Mouse (Mus musculus) liver, embryonic 11.5 days (tissue): ENCODE results near the gene Vwce. TPM values are rescaled to one million over a fixed set of nuclear protein-coding genes. Genes with fewer than 3 reads are reported as not detected.

Experiments
- ATAC-seq: fragments of 200-750 bp; cut with Nextera tagmentation; replicated peaks from 2 replicates; pipeline ENCODE4 v1.8.0; 2017; ENCODE audit warnings: moderate number of reproducible peaks, mild to moderate bottlenecking, moderate TSS enrichment, moderate library complexity; ENCODE audit not compliant: low FRiP score
- DNase-seq: peaks from one replicate; pipeline ENCODE4 v3.0.0-alpha.2; 2017; ENCODE audit warnings: low spot score
- H3K27ac ChIP-seq: fragments of 300-500 bp; sonication (generic); 2 replicates; pipeline ENCODE4 v1.5.1; 2014; ENCODE audit warnings: mild to moderate bottlenecking, low read depth, low read length, control low read depth
- H3K27me3 ChIP-seq: fragments of 300-500 bp; sonication (generic); replicated peaks from 2 replicates; pipeline ENCODE4 v1.6.1; 2014; ENCODE audit warnings: low read length, mixed read lengths; ENCODE audit not compliant: control insufficient read depth, insufficient read depth
- H3K36me3 ChIP-seq: fragments of 300-500 bp; sonication (generic); 2 replicates; pipeline ENCODE4 v1.6.1; 2014; ENCODE audit warnings: mild to moderate bottlenecking, low read length, moderate library complexity, mixed read lengths; ENCODE audit not compliant: control insufficient read depth, insufficient read depth
- H3K4me1 ChIP-seq: fragments of 300-500 bp; sonication (generic); replicated peaks from 2 replicates; pipeline ENCODE4 v1.6.1; 2014; ENCODE audit warnings: low read length, mixed read lengths; ENCODE audit not compliant: control insufficient read depth, insufficient read depth
- H3K4me2 ChIP-seq: fragments of 300-500 bp; sonication (generic); 2 replicates; pipeline ENCODE4 v1.6.1; 2014; ENCODE audit warnings: mild to moderate bottlenecking, control low read depth, moderate library complexity
- H3K4me3 ChIP-seq: fragments of 300-500 bp; sonication (generic); 2 replicates; pipeline ENCODE4 v1.5.1; 2014; ENCODE audit warnings: low read depth, low read length, control low read depth
- H3K9ac ChIP-seq: fragments of 300-500 bp; sonication (generic); 2 replicates; pipeline ENCODE4 v1.6.1; 2014; ENCODE audit warnings: low read depth, low read length, control low read depth
- H3K9me3 ChIP-seq: fragments of 300-500 bp; sonication (generic); 2 replicates; pipeline ENCODE4 v1.6.1; 2016; ENCODE audit warnings: low read length, inconsistent platforms, mixed read lengths; ENCODE audit not compliant: control insufficient read depth
- WGBS: fragments of 180-500 bp; shearing (Covaris S2); extraction: QIAGEN DNeasy Blood & Tissue Kit; methylation state at CpG from one replicate; pipeline ENCODE4 v1.1.7; 2014; 5-methylcytosine and 5-hydroxymethylcytosine counted together
- polyA plus RNA-seq: library from polyadenylated mRNA; unstranded; fragments of >200 nt; fragmentation: Nextera tagmentation; extraction: Ambion mirVana; gene quantifications from 2 replicates; pipeline ENCODE4 v1.2.1, GENCODE M21; 2014

The Vwce gene
- polyA plus RNA-seq, 1 experiment from 2014 or later, result 10.4 TPM

DNA sequence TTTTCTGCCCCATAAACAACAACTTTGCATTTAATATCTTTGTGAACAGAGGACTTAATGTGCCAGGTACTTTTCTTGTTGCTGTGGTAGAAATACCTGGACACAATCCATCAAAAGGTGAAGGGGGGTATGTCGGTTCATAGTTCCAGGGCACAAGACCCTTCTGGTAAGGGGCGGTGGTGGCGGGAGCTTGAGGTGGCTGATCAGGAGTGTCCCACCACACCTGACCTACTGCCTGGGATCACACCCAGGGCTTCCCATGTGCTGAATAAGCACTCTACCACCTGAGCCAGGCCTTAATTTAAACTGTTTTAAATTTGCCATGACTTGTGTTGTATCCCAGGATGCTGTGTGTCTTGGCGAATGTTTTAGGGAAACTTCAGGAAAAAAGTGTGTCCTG, 57.1 kb downstream of the Vwce start:
- WGBS, result 80% methylated on average over 4 of the region's 4 CpGs
- no peaks in the 10 kb centered on the region for H3K9me3 ChIP-seq
- peak overlapping the region; percentile 50 for H3K4me2 ChIP-seq
- peak overlapping the region; percentile 56 for H3K9ac ChIP-seq
- DNase-seq (no peak), ATAC-seq (no peak)
- no peak overlapping the region; the same call in 1 of the 2 replicates for H3K4me3 ChIP-seq
- H3K27ac ChIP-seq, result peak overlapping the region; percentile 83
- H3K27me3 ChIP-seq, result no peaks in the 10 kb centered on the region
- H3K4me1 ChIP-seq, result peaks cover 59% of the 10 kb centered on the region
- H3K36me3 ChIP-seq, result no peaks in the 10 kb centered on the region

GRCm38 (mm10) chr19:10691660-10692059, 57.6 kb downstream of the Vwce start:
- Histone ChIP-seq H3K4me3 (no peak overlapping the region), H3K27ac (peak overlapping the region; percentile 83), H3K36me3 (no peaks in the 10 kb centered on the region), H3K27me3 (no peaks in the 10 kb centered on the region), H3K9ac (peak overlapping the region; percentile 56), H3K4me1 (peaks cover 61% of the 10 kb centered on the region), H3K9me3 (no peaks in the 10 kb centered on the region), H3K4me2 (peak overlapping the region; percentile 50)
- WGBS, result 56% methylated on average over 3 of the region's 3 CpGs
- ATAC-seq (peak; percentile 70), DNase-seq (no peak)

DNA sequence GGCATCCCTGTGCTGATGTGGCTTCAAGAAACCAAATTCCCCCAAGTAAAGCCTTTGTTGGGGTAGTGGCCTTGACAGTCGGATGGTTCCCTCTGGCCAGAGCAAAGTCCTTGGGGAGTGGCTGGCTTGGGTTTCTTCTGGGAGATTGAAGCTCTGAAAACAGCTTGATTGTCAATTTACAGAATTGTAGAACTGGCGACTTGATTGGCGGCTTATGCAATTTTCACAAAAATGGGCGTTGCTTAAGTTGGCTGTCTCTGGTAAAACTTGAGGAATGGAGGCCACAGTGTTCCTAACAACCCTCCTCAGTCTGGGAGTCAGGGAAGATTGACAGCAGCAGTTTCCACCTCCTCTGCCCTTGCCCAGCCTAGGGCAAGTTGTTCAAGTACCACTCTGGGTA, 58.3 kb downstream of the Vwce start:
- WGBS, result 81% methylated on average over 4 of the region's 4 CpGs
- H3K4me1 ChIP-seq, result peaks cover 67% of the 10 kb centered on the region
- peak overlapping the region; percentile 50; the same call in 1 of the 2 replicates for H3K4me2 ChIP-seq
- ATAC-seq (no peak), DNase-seq (no peak)
- H3K27me3 ChIP-seq, result no peaks in the 10 kb centered on the region
- no peaks in the 10 kb centered on the region for H3K9me3 ChIP-seq
- H3K27ac ChIP-seq, result peak overlapping the region; percentile 83
- H3K4me3 ChIP-seq, result no peak overlapping the region
- no peaks in the 10 kb centered on the region for H3K36me3 ChIP-seq
- H3K9ac ChIP-seq, result peak overlapping the region; percentile 56

- H3K27ac ChIP-seq, result peak overlapping the region; percentile 61
Measured at GRCm38 (mm10) chr19:10693926-10694682, 60.1 kb downstream of the Vwce start.

GRCm38 (mm10) chr19:10695801-10696200, 61.8 kb downstream of the Vwce start:
- 77% methylated on average over 7 of the region's 7 CpGs for WGBS
- no peaks in the 10 kb centered on the region for H3K36me3 ChIP-seq
- H3K27ac ChIP-seq, result 0 out of 2 replicates have a peak overlapping the region, but pooled peaks have one; percentile 4
- H3K4me2 ChIP-seq, result peak overlapping the region; percentile 15; the same call in 1 of the 2 replicates
- H3K9ac ChIP-seq, result no peak overlapping the region
- H3K4me3 ChIP-seq, result no peak overlapping the region
- H3K27me3 ChIP-seq, result no peaks in the 10 kb centered on the region
- ATAC-seq (no peak), DNase-seq (no peak)
- H3K9me3 ChIP-seq, result no peaks in the 10 kb centered on the region
- H3K4me1 ChIP-seq, result peaks cover 79% of the 10 kb centered on the region

More at GRCm38 (mm10) chr19:10693926-10694682, 60.1 kb downstream of the Vwce start:
- no peaks in the 10 kb centered on the region for H3K36me3 ChIP-seq
- ATAC-seq, result no peak
- H3K9me3 ChIP-seq, result no peaks in the 10 kb centered on the region
- no peak overlapping the region for H3K9ac ChIP-seq
- no peak overlapping the region for H3K4me3 ChIP-seq
- H3K27me3 ChIP-seq, result no peaks in the 10 kb centered on the region
- peaks cover 78% of the 10 kb centered on the region for H3K4me1 ChIP-seq
- H3K4me2 ChIP-seq, result no peak overlapping the region
- no peak for DNase-seq
- 79% methylated on average over 10 of the region's 10 CpGs for WGBS

GRCm38 (mm10) chr19:10698131-10698991, 64.3 kb downstream of the Vwce start:
- peak overlapping the region; percentile 69 for H3K27ac ChIP-seq
- peaks cover 70% of the 10 kb centered on the region for H3K4me1 ChIP-seq
- H3K4me2 ChIP-seq, result peak overlapping the region; percentile 41
- DNase-seq (no peak), ATAC-seq (no peak)
- H3K9ac ChIP-seq, result 0 out of 2 replicates have a peak overlapping the region, but pooled peaks have one; percentile 9
- no peaks in the 10 kb centered on the region for H3K36me3 ChIP-seq
- 47% methylated on average over 9 of the region's 9 CpGs for WGBS
- H3K27me3 ChIP-seq, result no peaks in the 10 kb centered on the region
- H3K4me3 ChIP-seq, result no peak overlapping the region
- no peaks in the 10 kb centered on the region for H3K9me3 ChIP-seq

DNA sequence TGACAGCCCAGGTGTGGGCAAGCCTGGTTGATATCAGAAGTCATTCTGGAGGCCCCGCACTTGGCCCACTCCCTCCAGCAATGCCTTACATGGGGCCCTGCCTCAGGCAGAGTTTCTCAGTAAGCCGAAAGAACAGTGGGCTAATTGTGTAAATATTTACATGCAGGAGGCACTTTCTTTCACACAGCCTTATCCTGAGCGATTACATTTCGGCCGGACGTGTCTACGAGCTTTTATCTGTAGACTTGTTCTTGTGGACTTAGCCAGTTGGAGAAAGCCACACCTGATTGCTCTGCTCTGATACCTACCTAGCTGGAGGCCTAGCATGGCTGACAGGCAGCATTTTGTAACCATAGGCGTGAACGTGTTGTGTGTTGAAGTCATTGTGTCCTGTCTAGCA, 65.8 kb downstream of the Vwce start:
- H3K4me3 ChIP-seq, result no peak overlapping the region
- DNase-seq, result no peak
- H3K27me3 ChIP-seq, result no peaks in the 10 kb centered on the region
- H3K9me3 ChIP-seq, result no peaks in the 10 kb centered on the region
- no peak overlapping the region; the same call in 1 of the 2 replicates for H3K9ac ChIP-seq
- peaks cover 64% of the 10 kb centered on the region for H3K4me1 ChIP-seq
- ATAC-seq, result peak; percentile 65
- H3K4me2 ChIP-seq, result peak overlapping the region; percentile 45
- H3K27ac ChIP-seq, result peak overlapping the region; percentile 64
- H3K36me3 ChIP-seq, result no peaks in the 10 kb centered on the region
- WGBS, result 36% methylated on average over 9 of the region's 9 CpGs

GRCm38 (mm10) chr19:10701013-10701726, 67.2 kb downstream of the Vwce start:
- peaks cover 53% of the 10 kb centered on the region for H3K4me1 ChIP-seq
- no peak overlapping the region for H3K4me2 ChIP-seq
- no peak overlapping the region for H3K27ac ChIP-seq
- no peak overlapping the region for H3K4me3 ChIP-seq
- H3K27me3 ChIP-seq, result no peaks in the 10 kb centered on the region
- no peaks in the 10 kb centered on the region for H3K9me3 ChIP-seq
- H3K9ac ChIP-seq, result no peak overlapping the region
- WGBS, result 68% methylated on average over 6 of the region's 6 CpGs
- DNase-seq (no peak), ATAC-seq (no peak)
- no peaks in the 10 kb centered on the region; the same call in 1 of the 2 replicates for H3K36me3 ChIP-seq
